Mouse (Mus musculus): ENCODE results near the gene Plekha6. TPM values are rescaled to one million over a fixed set of nuclear protein-coding genes. Genes with fewer than 3 reads are reported as not detected.

Plekha6 gene
- polyA plus RNA-seq, 1 experiment from 2014 or later, result 17.7 TPM

- no peak overlapping the region for H3K4me2 ChIP-seq (ENCODE audit: low read depth, low read length)
- no peak overlapping the region for H3K9ac ChIP-seq (ENCODE audit: low read length)
- no peaks in the 10 kb centered on the region for H3K27me3 ChIP-seq (ENCODE audit: control insufficient read depth, insufficient read depth, low read length)
- no peaks in the 10 kb centered on the region for H3K36me3 ChIP-seq (ENCODE audit: control insufficient read depth, insufficient read depth, low read length)
- no peak for ATAC-seq (ENCODE audit: insufficient read depth, low FRiP score)
- H3K27ac ChIP-seq (ENCODE audit: low read length), result no peak overlapping the region
- H3K4me3 ChIP-seq (replicated peaks; ENCODE audit: low read length), result no peak overlapping the region
- 57% methylated on average over 3 of the region's 3 CpGs for WGBS
- H3K9me3 ChIP-seq (replicated peaks; ENCODE audit: control insufficient read depth, low read length), result no peaks in the 10 kb centered on the region
- peaks cover 46% of the 10 kb centered on the region for H3K4me1 ChIP-seq (ENCODE audit: control insufficient read depth, insufficient read depth, low read length)
Measured at GRCm38 (mm10) chr1:133225137-133225536, 61.1 kb downstream of the Plekha6 start.

GRCm38 (mm10) chr1:133225561-133225960, 61.6 kb downstream of the Plekha6 start:
- no peak for ATAC-seq (ENCODE audit: insufficient read depth, low FRiP score)
- H3K4me2 ChIP-seq (ENCODE audit: low read depth, low read length), result no peak overlapping the region
- H3K27ac ChIP-seq (ENCODE audit: low read length), result no peak overlapping the region
- H3K36me3 ChIP-seq (ENCODE audit: control insufficient read depth, insufficient read depth, low read length), result no peaks in the 10 kb centered on the region
- no peaks in the 10 kb centered on the region for H3K9me3 ChIP-seq (replicated peaks; ENCODE audit: control insufficient read depth, low read length)
- peaks cover 46% of the 10 kb centered on the region for H3K4me1 ChIP-seq (ENCODE audit: control insufficient read depth, insufficient read depth, low read length)
- H3K9ac ChIP-seq (ENCODE audit: low read length), result no peak overlapping the region; the same call in 1 of the 2 replicates
- WGBS, result 89% methylated on average over 2 of the region's 2 CpGs
- H3K27me3 ChIP-seq (ENCODE audit: control insufficient read depth, insufficient read depth, low read length), result no peaks in the 10 kb centered on the region
- H3K4me3 ChIP-seq (replicated peaks; ENCODE audit: low read length), result no peak overlapping the region

- ATAC-seq (ENCODE audit: insufficient read depth, low FRiP score), result peak; percentile 54; the same call in 1 of the 2 replicates
- Histone ChIP-seq H3K4me2 (ENCODE audit: low read depth, low read length) (no peak overlapping the region; the same call in 1 of the 2 replicates), H3K4me3 (replicated peaks; ENCODE audit: low read length) (no peak overlapping the region), H3K27ac (ENCODE audit: low read length) (peak overlapping the region; percentile 73), H3K36me3 (ENCODE audit: control insufficient read depth, insufficient read depth, low read length) (no peaks in the 10 kb centered on the region), H3K4me1 (ENCODE audit: control insufficient read depth, insufficient read depth, low read length) (peaks cover 46% of the 10 kb centered on the region), H3K27me3 (ENCODE audit: control insufficient read depth, insufficient read depth, low read length) (no peaks in the 10 kb centered on the region), H3K9me3 (replicated peaks; ENCODE audit: control insufficient read depth, low read length) (no peaks in the 10 kb centered on the region), H3K9ac (ENCODE audit: low read length) (peak overlapping the region; percentile 44; the same call in 1 of the 2 replicates)
- WGBS, result 40% methylated on average over 9 of the region's 9 CpGs
Measured at GRCm38 (mm10) chr1:133225963-133226660, 62.1 kb downstream of the Plekha6 start.

GRCm38 (mm10) chr1:133226928-133227327, 62.9 kb downstream of the Plekha6 start:
- Histone ChIP-seq H3K4me3 (replicated peaks; ENCODE audit: low read length) (no peak overlapping the region), H3K27ac (ENCODE audit: low read length) (peak overlapping the region; percentile 76), H3K9me3 (replicated peaks; ENCODE audit: control insufficient read depth, low read length) (no peaks in the 10 kb centered on the region), H3K9ac (ENCODE audit: low read length) (peak overlapping the region; percentile 28; the same call in 1 of the 2 replicates), H3K4me1 (ENCODE audit: control insufficient read depth, insufficient read depth, low read length) (peaks cover 46% of the 10 kb centered on the region), H3K4me2 (ENCODE audit: low read depth, low read length) (no peak overlapping the region; the same call in 1 of the 2 replicates), H3K36me3 (ENCODE audit: control insufficient read depth, insufficient read depth, low read length) (no peaks in the 10 kb centered on the region), H3K27me3 (ENCODE audit: control insufficient read depth, insufficient read depth, low read length) (no peaks in the 10 kb centered on the region)
- ATAC-seq (ENCODE audit: insufficient read depth, low FRiP score), result peak; percentile 86
- 25% methylated on average over 9 of the region's 9 CpGs for WGBS

- ATAC-seq (ENCODE audit: insufficient read depth, low FRiP score), result no peak
Measured at GRCm38 (mm10) chr1:133227378-133227777, 63.4 kb downstream of the Plekha6 start.

GRCm38 (mm10) chr1:133228809-133229487, 64.9 kb downstream of the Plekha6 start:
- WGBS, result 61% methylated on average over 9 of the region's 9 CpGs
- Histone ChIP-seq H3K4me3 (replicated peaks; ENCODE audit: low read length) (no peak overlapping the region), H3K27me3 (ENCODE audit: control insufficient read depth, insufficient read depth, low read length) (no peaks in the 10 kb centered on the region), H3K4me1 (ENCODE audit: control insufficient read depth, insufficient read depth, low read length) (peaks cover 35% of the 10 kb centered on the region), H3K4me2 (ENCODE audit: low read depth, low read length) (no peak overlapping the region), H3K9ac (ENCODE audit: low read length) (no peak overlapping the region), H3K36me3 (ENCODE audit: control insufficient read depth, insufficient read depth, low read length) (no peaks in the 10 kb centered on the region), H3K9me3 (replicated peaks; ENCODE audit: control insufficient read depth, low read length) (no peaks in the 10 kb centered on the region), H3K27ac (ENCODE audit: low read length) (peak overlapping the region; percentile 31; the same call in 1 of the 2 replicates)
- ATAC-seq (ENCODE audit: insufficient read depth, low FRiP score), result no peak

More at GRCm38 (mm10) chr1:133227378-133227777, 63.4 kb downstream of the Plekha6 start:
- Histone ChIP-seq H3K27me3 (ENCODE audit: control insufficient read depth, insufficient read depth, low read length) (no peaks in the 10 kb centered on the region), H3K27ac (ENCODE audit: low read length) (peak overlapping the region; percentile 76), H3K4me2 (ENCODE audit: low read depth, low read length) (no peak overlapping the region), H3K9me3 (replicated peaks; ENCODE audit: control insufficient read depth, low read length) (no peaks in the 10 kb centered on the region), H3K36me3 (ENCODE audit: control insufficient read depth, insufficient read depth, low read length) (no peaks in the 10 kb centered on the region), H3K4me1 (ENCODE audit: control insufficient read depth, insufficient read depth, low read length) (peaks cover 43% of the 10 kb centered on the region), H3K4me3 (replicated peaks; ENCODE audit: low read length) (no peak overlapping the region), H3K9ac (ENCODE audit: low read length) (peak overlapping the region; percentile 28; the same call in 1 of the 2 replicates)
- WGBS, result 60% methylated on average over 2 of the region's 2 CpGs

- Histone ChIP-seq H3K27me3 (ENCODE audit: control insufficient read depth, insufficient read depth, low read length) (no peaks in the 10 kb centered on the region), H3K9ac (ENCODE audit: low read length) (no peak overlapping the region), H3K27ac (ENCODE audit: low read length) (peak overlapping the region; percentile 21; the same call in 1 of the 2 replicates), H3K4me3 (replicated peaks; ENCODE audit: low read length) (no peak overlapping the region), H3K36me3 (ENCODE audit: control insufficient read depth, insufficient read depth, low read length) (no peaks in the 10 kb centered on the region), H3K4me2 (ENCODE audit: low read depth, low read length) (no peak overlapping the region), H3K9me3 (replicated peaks; ENCODE audit: control insufficient read depth, low read length) (0 out of 2 replicates have a peak, but pooled peaks cover 7% of the 10 kb centered on the region), H3K4me1 (ENCODE audit: control insufficient read depth, insufficient read depth, low read length) (peaks cover 26% of the 10 kb centered on the region)
- 79% methylated on average over 7 of the region's 7 CpGs for WGBS
- no peak for ATAC-seq (ENCODE audit: insufficient read depth, low FRiP score)
Measured at GRCm38 (mm10) chr1:133231523-133232193, 67.6 kb downstream of the Plekha6 start.

- 0 out of 2 replicates have a peak, but pooled peaks cover 7% of the 10 kb centered on the region for H3K9me3 ChIP-seq (replicated peaks; ENCODE audit: control insufficient read depth, low read length)
- no peak for ATAC-seq (ENCODE audit: insufficient read depth, low FRiP score)
- no peak overlapping the region for H3K4me3 ChIP-seq (replicated peaks; ENCODE audit: low read length)
- no peaks in the 10 kb centered on the region for H3K36me3 ChIP-seq (ENCODE audit: control insufficient read depth, insufficient read depth, low read length)
- no peaks in the 10 kb centered on the region for H3K27me3 ChIP-seq (ENCODE audit: control insufficient read depth, insufficient read depth, low read length)
- H3K27ac ChIP-seq (ENCODE audit: low read length), result no peak overlapping the region
- H3K9ac ChIP-seq (ENCODE audit: low read length), result no peak overlapping the region
- WGBS, result 85% methylated on average over 5 of the region's 5 CpGs
- no peak overlapping the region for H3K4me2 ChIP-seq (ENCODE audit: low read depth, low read length)
- H3K4me1 ChIP-seq (ENCODE audit: control insufficient read depth, insufficient read depth, low read length), result peaks cover 42% of the 10 kb centered on the region
Measured at GRCm38 (mm10) chr1:133235909-133236308, 71.9 kb downstream of the Plekha6 start.
